Mouse (Mus musculus) liver, embryonic 15.5 days (tissue): ENCODE results near the gene 1700024P04Rik. TPM values are rescaled to one million over a fixed set of nuclear protein-coding genes. Genes with fewer than 3 reads are reported as not detected.

Experiments
- ATAC-seq: fragments of 200-750 bp; cut with Nextera tagmentation; 2 replicates; pipeline ENCODE4 v1.8.0; 2017; ENCODE audit warnings: moderate number of reproducible peaks, mild to moderate bottlenecking, moderate library complexity; ENCODE audit not compliant: insufficient read depth
- H3K27ac ChIP-seq: fragments of 300-500 bp; sonication (generic); replicated peaks from 2 replicates; pipeline ENCODE4 v1.5.1; 2015; ENCODE audit warnings: mild to moderate bottlenecking, inconsistent platforms
- H3K27me3 ChIP-seq: fragments of 300-500 bp; sonication (generic); 2 replicates; pipeline ENCODE4 v1.6.1; 2015; ENCODE audit warnings: mild to moderate bottlenecking, inconsistent platforms
- H3K36me3 ChIP-seq: fragments of 300-500 bp; sonication (generic); replicated peaks from 2 replicates; pipeline ENCODE4 v1.6.1; 2015; ENCODE audit warnings: moderate library complexity, mild to moderate bottlenecking, inconsistent platforms
- H3K4me1 ChIP-seq: fragments of 300-500 bp; sonication (generic); replicated peaks from 2 replicates; pipeline ENCODE4 v1.6.1; 2015; ENCODE audit warnings: inconsistent platforms
- H3K4me2 ChIP-seq: fragments of 300-500 bp; sonication (generic); 2 replicates; pipeline ENCODE4 v1.6.1; 2015; ENCODE audit warnings: moderate library complexity, mild to moderate bottlenecking, inconsistent platforms
- H3K4me3 ChIP-seq: fragments of 300-500 bp; sonication (generic); replicated peaks from 2 replicates; pipeline ENCODE4 v1.5.1; 2015; ENCODE audit warnings: mild to moderate bottlenecking, inconsistent platforms
- H3K9ac ChIP-seq: fragments of 300-500 bp; sonication (generic); 2 replicates; pipeline ENCODE4 v1.6.1; 2015; ENCODE audit warnings: moderate library complexity, mild to moderate bottlenecking, inconsistent platforms
- H3K9me3 ChIP-seq: fragments of 300-500 bp; sonication (generic); replicated peaks from 2 replicates; pipeline ENCODE4 v1.6.1; 2016; ENCODE audit warnings: inconsistent platforms
- WGBS: fragments of 180-500 bp; shearing (Covaris S2); methylation state at CpG from one replicate; pipeline ENCODE4 v1.1.7; 2015; ENCODE audit warnings: mixed read lengths; ENCODE audit not compliant: insufficient replicate concordance; 5-methylcytosine and 5-hydroxymethylcytosine counted together
- polyA plus RNA-seq: library from polyadenylated mRNA; unstranded; fragments of >200 nt; fragmentation: Nextera tagmentation; extraction: Ambion mirVana; gene quantifications from 2 replicates; pipeline ENCODE4 v1.2.1, GENCODE M21; 2015

The 1700024P04Rik gene
- polyA plus RNA-seq, 1 experiment from 2014 or later, result not detected

GRCm38 (mm10) chr13:98963612-98964011, 20.8 kb downstream of the 1700024P04Rik start:
- no peak overlapping the region for H3K9ac ChIP-seq
- no peak overlapping the region for H3K4me2 ChIP-seq
- no peak overlapping the region for H3K4me3 ChIP-seq
- 69% methylated on average over 1 of the region's 1 CpGs for WGBS
- no peaks in the 10 kb centered on the region for H3K36me3 ChIP-seq
- ATAC-seq, result no peak
- no peaks in the 10 kb centered on the region for H3K9me3 ChIP-seq
- H3K4me1 ChIP-seq, result peaks cover 5% of the 10 kb centered on the region
- H3K27ac ChIP-seq, result no peak overlapping the region
- H3K27me3 ChIP-seq, result no peaks in the 10 kb centered on the region

GRCm38 (mm10) chr13:98958177-98958576, 26.2 kb downstream of the 1700024P04Rik start:
- Histone ChIP-seq H3K4me3 (no peak overlapping the region), H3K4me2 (no peak overlapping the region), H3K9ac (no peak overlapping the region), H3K4me1 (peaks cover 5% of the 10 kb centered on the region; the same call in 1 of the 2 replicates), H3K36me3 (no peaks in the 10 kb centered on the region), H3K27me3 (no peaks in the 10 kb centered on the region), H3K9me3 (no peaks in the 10 kb centered on the region), H3K27ac (no peak overlapping the region)
- no peak for ATAC-seq
- WGBS, result 39% methylated on average over 2 of the region's 2 CpGs

DNA sequence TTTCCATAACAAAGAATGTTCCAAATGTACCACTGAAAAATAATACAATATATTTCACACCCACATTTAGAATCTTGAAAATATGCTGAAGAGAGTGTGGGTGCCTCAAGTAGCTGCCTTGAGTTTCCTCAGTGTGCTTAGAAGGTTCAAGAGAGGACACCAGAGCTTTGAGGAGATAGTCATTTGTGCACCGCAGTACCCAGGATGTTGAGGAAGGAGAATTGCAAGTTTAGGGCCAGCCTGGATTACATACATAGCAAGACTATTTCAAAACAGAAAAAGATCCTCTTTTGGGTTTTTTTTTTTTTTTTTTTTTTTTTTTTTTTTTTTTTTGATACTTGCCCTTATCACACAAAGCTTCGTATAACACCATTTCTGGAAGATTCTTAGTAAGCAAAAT, 28.2 kb downstream of the 1700024P04Rik start:
- Histone ChIP-seq H3K9me3 (no peaks in the 10 kb centered on the region), H3K36me3 (no peaks in the 10 kb centered on the region), H3K4me1 (peaks cover 5% of the 10 kb centered on the region; the same call in 1 of the 2 replicates), H3K9ac (no peak overlapping the region), H3K27me3 (no peaks in the 10 kb centered on the region), H3K4me3 (no peak overlapping the region), H3K4me2 (no peak overlapping the region), H3K27ac (peak overlapping the region; percentile 38; the same call in 1 of the 2 replicates)
- 62% methylated on average over 2 of the region's 2 CpGs for WGBS
- 0 out of 2 replicates have a peak, but pooled peaks have one; percentile 28 for ATAC-seq

DNA sequence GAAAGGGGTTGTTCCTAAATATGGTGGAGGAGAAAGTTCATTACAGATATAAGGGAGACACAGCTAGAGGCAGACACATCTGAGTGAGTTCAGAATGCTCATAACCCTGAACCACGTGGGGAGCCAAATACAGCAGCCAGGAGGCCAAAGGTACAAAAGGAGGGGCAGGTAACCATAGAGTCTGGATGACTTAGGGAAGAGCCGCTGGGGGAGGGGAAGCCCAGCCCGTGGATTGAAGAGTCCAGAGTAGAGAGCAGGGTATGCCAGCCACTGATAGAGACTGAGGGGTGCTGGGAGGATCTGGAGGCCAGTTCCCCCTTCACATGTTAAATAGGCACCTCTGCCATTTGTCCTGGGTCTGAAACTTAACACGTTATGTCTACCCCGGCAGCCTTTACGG, 28.7 kb downstream of the 1700024P04Rik start:
- Histone ChIP-seq H3K4me1 (peaks cover 5% of the 10 kb centered on the region; the same call in 1 of the 2 replicates), H3K36me3 (no peaks in the 10 kb centered on the region), H3K4me3 (no peak overlapping the region), H3K9me3 (no peaks in the 10 kb centered on the region), H3K9ac (no peak overlapping the region), H3K27me3 (no peaks in the 10 kb centered on the region), H3K4me2 (peak overlapping the region; percentile 31), H3K27ac (peak overlapping the region; percentile 38; the same call in 1 of the 2 replicates)
- ATAC-seq, result peak; percentile 71
- 58% methylated on average over 6 of the region's 6 CpGs for WGBS

GRCm38 (mm10) chr13:98955226-98955625, 29.1 kb downstream of the 1700024P04Rik start:
- Histone ChIP-seq H3K4me1 (peaks cover 5% of the 10 kb centered on the region; the same call in 1 of the 2 replicates), H3K9ac (no peak overlapping the region), H3K36me3 (no peaks in the 10 kb centered on the region), H3K9me3 (no peaks in the 10 kb centered on the region), H3K4me3 (no peak overlapping the region), H3K4me2 (peak overlapping the region; percentile 31), H3K27me3 (no peaks in the 10 kb centered on the region), H3K27ac (peak overlapping the region; percentile 53; the same call in 1 of the 2 replicates)
- WGBS, result 48% methylated on average over 5 of the region's 5 CpGs
- ATAC-seq, result peak; percentile 53

DNA sequence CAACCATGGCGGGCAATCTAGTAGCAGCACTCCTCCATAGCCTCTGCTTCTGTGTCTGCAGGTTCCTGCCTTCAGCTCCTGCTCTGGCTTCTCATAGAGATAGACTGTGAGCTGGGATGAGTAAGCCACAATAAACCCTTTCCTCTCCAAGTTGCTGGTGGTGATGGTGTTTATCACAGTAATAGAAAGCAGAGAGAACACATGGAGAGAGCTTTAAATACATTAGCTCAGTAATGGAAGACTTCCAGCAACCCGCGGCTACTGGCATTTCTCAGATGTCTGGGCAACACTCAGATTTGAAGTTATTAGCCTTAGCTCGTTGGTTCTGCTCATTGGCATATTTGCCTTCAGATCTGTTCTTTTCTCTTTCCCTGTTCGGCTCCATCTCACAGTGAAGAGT, 30.5 kb downstream of the 1700024P04Rik start:
- Histone ChIP-seq H3K36me3 (no peaks in the 10 kb centered on the region), H3K27ac (no peak overlapping the region), H3K4me3 (no peak overlapping the region), H3K9me3 (no peaks in the 10 kb centered on the region), H3K27me3 (no peaks in the 10 kb centered on the region), H3K9ac (no peak overlapping the region), H3K4me2 (no peak overlapping the region), H3K4me1 (peaks cover 5% of the 10 kb centered on the region; the same call in 1 of the 2 replicates)
- ATAC-seq, result no peak
- 73% methylated on average over 5 of the region's 5 CpGs for WGBS

DNA sequence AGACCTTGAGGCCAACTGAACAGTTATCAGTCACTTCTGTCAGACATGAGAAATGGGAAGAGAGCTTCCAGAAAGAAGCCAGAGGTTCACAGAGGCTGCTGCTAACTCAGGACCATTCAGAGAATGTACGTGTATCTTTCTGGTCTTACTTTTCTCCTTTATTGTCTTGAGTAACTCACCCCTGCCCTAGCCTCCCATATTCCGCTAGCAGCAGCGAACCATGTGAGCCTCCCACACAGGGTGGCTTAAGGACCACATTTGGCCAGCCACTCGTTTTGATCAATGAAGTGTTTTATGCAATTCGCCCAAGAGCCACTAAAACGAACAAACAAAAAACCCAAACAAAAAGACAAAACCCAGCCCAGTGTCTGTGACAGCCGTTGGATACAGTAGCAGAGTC, 32.4 kb downstream of the 1700024P04Rik start:
- H3K9ac ChIP-seq, result no peak overlapping the region
- H3K27ac ChIP-seq, result no peak overlapping the region
- ATAC-seq, result no peak
- H3K27me3 ChIP-seq, result no peaks in the 10 kb centered on the region
- H3K4me3 ChIP-seq, result no peak overlapping the region
- peaks cover 5% of the 10 kb centered on the region; the same call in 1 of the 2 replicates for H3K4me1 ChIP-seq
- no peak overlapping the region for H3K4me2 ChIP-seq
- WGBS, result 64% methylated on average over 7 of the region's 7 CpGs
- no peaks in the 10 kb centered on the region for H3K36me3 ChIP-seq
- H3K9me3 ChIP-seq, result no peaks in the 10 kb centered on the region

- H3K36me3 ChIP-seq, result no peaks in the 10 kb centered on the region
- ATAC-seq, result no peak
- no peaks in the 10 kb centered on the region for H3K27me3 ChIP-seq
- H3K27ac ChIP-seq, result no peak overlapping the region
- 56% methylated on average over 4 of the region's 4 CpGs for WGBS
- H3K9me3 ChIP-seq, result no peaks in the 10 kb centered on the region
- no peak overlapping the region for H3K9ac ChIP-seq
- no peak overlapping the region for H3K4me2 ChIP-seq
- no peak overlapping the region for H3K4me3 ChIP-seq
- peaks cover 19% of the 10 kb centered on the region for H3K4me1 ChIP-seq
Observed at GRCm38 (mm10) chr13:98948146-98948545, 36.2 kb downstream of the 1700024P04Rik start.

GRCm38 (mm10) chr13:98946434-98946833, 37.9 kb downstream of the 1700024P04Rik start:
- H3K27ac ChIP-seq, result no peak overlapping the region
- 69% methylated on average over 7 of the region's 7 CpGs for WGBS
- peaks cover 28% of the 10 kb centered on the region for H3K4me1 ChIP-seq
- no peaks in the 10 kb centered on the region for H3K36me3 ChIP-seq
- H3K27me3 ChIP-seq, result no peaks in the 10 kb centered on the region
- no peak overlapping the region for H3K9ac ChIP-seq
- ATAC-seq, result no peak
- H3K9me3 ChIP-seq, result no peaks in the 10 kb centered on the region
- H3K4me2 ChIP-seq, result no peak overlapping the region
- no peak overlapping the region for H3K4me3 ChIP-seq

DNA sequence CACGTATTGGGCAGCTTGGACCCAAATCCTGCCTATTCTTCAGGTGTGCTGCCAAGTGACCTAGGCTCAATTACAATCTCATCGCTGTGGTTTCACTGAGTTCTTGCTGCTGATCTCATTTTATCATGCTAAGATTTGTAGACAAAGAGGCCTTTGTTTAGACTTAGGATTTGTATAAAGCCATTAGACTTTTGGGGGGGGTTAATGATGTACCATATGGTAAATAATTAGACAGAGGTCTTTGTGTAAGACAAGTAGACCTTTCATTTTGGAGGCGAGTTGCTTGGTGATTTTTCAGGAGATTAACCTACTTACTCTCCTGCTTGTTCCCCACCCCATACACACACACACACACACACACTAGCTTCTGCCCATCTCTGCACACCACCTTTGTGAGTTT, 38.5 kb downstream of the 1700024P04Rik start:
- Histone ChIP-seq H3K27ac (no peak overlapping the region), H3K9ac (no peak overlapping the region), H3K27me3 (no peaks in the 10 kb centered on the region), H3K4me2 (no peak overlapping the region), H3K4me3 (no peak overlapping the region), H3K9me3 (no peaks in the 10 kb centered on the region), H3K36me3 (no peaks in the 10 kb centered on the region), H3K4me1 (peaks cover 28% of the 10 kb centered on the region)
- 58% methylated on average over 3 of the region's 3 CpGs for WGBS
- no peak for ATAC-seq

DNA sequence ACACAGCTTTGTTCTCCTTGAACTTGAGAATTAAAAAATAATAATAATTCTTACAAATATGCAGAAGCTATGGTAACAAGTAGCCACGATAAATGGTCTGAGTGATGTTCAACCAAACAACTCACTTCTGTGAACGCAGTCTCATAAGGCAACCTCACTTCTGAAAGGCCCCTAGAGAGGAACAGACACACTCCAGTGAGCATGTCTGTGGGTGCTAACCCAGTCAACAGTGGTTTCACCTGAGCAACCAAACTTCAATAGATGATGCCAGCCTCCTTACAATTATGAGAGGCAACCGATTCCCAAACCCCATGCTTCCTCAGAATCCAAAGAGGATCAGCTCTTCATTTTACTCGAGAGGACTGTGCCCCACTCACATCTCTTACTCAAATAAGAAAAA, 39.0 kb downstream of the 1700024P04Rik start:
- WGBS, result 83% methylated on average over 4 of the region's 4 CpGs
- Histone ChIP-seq H3K9ac (no peak overlapping the region), H3K4me1 (peaks cover 28% of the 10 kb centered on the region), H3K4me2 (peak overlapping the region; percentile 58), H3K27me3 (no peaks in the 10 kb centered on the region), H3K27ac (no peak overlapping the region; the same call in 1 of the 2 replicates), H3K9me3 (no peaks in the 10 kb centered on the region), H3K36me3 (no peaks in the 10 kb centered on the region), H3K4me3 (0 out of 2 replicates have a peak overlapping the region, but pooled peaks have one; percentile 52)
- ATAC-seq, result no peak

DNA sequence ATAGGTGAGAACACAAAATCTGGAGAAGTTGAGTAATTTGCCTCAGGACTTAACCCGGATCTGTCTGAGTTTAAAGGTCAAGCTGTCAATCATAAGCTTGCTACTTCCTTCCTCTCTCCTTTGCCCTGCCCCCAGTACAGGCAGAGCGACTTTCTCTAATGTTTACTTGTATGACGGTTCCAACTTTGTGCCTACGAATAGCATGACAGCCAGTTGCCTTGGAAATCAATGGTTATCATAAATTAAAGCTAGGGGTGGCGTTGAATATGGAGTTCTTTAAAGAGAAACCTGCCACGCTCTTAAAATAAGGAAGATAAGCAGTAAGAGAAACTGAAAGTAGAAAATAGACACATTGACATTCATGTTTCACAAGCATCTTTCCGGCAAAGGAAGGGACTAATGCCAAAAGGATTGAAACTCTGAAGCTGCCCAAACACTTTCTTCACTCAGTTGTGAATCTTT, 39.7 kb downstream of the 1700024P04Rik start:
- peak overlapping the region; percentile 52 for H3K4me3 ChIP-seq
- no peaks in the 10 kb centered on the region for H3K36me3 ChIP-seq
- WGBS, result 11% methylated on average over 7 of the region's 7 CpGs
- H3K4me1 ChIP-seq, result peaks cover 28% of the 10 kb centered on the region
- H3K4me2 ChIP-seq, result peak overlapping the region; percentile 58
- H3K9me3 ChIP-seq, result no peaks in the 10 kb centered on the region
- peak overlapping the region; percentile 65 for H3K27ac ChIP-seq
- ATAC-seq, result peak; percentile 49; the same call in 1 of the 2 replicates
- no peaks in the 10 kb centered on the region for H3K27me3 ChIP-seq
- peak overlapping the region; percentile 25 for H3K9ac ChIP-seq
